Mouse (Mus musculus): ENCODE measurements around the gene Card6.

The Card6 gene

GRCm38 (mm10) chr15:5116270-5117030, 8.1 kb upstream of the Card6 start, which contains the start of gene Rpl37:
Rpl37 (plus strand) TSS chr15:5116645.
- ChIA-PET POLR2A (interaction anchor here (0.6 to 3.2 kb wide), 55 partner anchors 8 to 1122 kb away, joined by 3 to 27 read pairs (median 5); partner anchors contain the start of genes Card6 (in 3 of the 4), AW549877 (in 2 of the 4), Prkaa1 (in 2 of the 4) and Ttc33 (in 2 of the 4)), CTCF (interaction anchor here in 3 of 4 experiments (0.6 to 1.5 kb wide), 7 partner anchors 9 to 26 kb away, joined by 3 to 6 read pairs (median 4); no protein-coding TSS in a partner anchor)

DNA sequence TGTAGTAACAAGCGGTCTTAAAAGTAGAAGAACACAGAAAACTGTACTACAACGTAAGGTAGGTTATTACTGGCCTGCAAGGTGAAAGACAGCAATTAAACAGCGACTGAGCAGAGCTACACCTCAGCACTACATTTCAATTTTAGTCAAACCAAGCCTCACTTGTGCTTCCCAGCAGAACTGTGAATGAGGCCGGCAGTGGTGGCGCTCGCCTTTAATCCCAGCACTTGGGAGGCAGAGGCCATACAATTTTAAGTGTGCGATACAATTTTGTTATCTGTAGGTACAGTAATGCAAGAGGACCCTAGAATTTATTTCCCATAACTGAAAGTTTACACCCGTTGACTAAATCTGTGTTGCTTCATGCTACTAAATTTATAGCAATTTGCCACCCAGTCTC, 6.8 kb upstream of the Card6 start:
- POLR2A ChIA-PET = interaction anchor here in 3 of 4 experiments (0.6 to 3.2 kb wide), 16 partner anchors 9 to 1120 kb away, joined by 3 to 27 read pairs (median 6); partner anchors contain the start of gene Ttc33 (in 2 of the 3)
- CTCF ChIA-PET = interaction anchor here in 2 of 4 experiments (0.6 to 1.4 kb wide), 2 partner anchors 9 to 1127 kb away, joined by 3 to 5 read pairs; no protein-coding TSS in a partner anchor

DNA sequence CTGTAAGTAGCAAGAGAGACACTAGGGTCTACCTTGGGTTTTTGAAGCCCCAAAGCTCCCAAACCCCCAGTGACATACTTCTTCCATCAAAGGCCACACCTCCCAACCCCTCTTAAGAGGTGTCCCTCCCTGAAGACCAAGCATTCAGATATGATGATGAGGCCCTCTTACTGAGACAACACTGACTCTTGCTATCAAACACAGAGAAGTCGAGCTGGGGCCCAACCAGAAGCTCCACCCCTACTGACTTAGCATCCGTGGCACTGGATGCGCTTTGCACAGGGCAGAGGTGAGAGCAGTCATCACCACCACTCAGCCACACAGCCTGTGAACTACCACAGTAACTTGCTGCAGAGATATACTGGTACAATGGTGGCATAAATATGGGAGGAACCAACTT, 4.3 kb upstream of the Card6 start:
- ChIA-PET CTCF (no interaction called here), POLR2A (interaction anchor here in 2 of 4 experiments (0.6 to 1.4 kb wide), 6 partner anchors 9 to 21 kb away, joined by 3 to 5 read pairs (median 4); no protein-coding TSS in a partner anchor)

GRCm38 (mm10) chr15:5108655-5109040, 309 bp upstream of the Card6 start:
- ChIA-PET POLR2A (interaction anchor here in 2 of 4 experiments (1.1 to 2.7 kb wide), 5 partner anchors 8 to 11 kb away, joined by 4 to 22 read pairs (median 17); partner anchors contain the start of gene Rpl37 (in 2 of the 2)), CTCF (no interaction called here)

GRCm38 (mm10) chr15:5106293-5106692, 2.0 kb downstream of the Card6 start:
- ChIA-PET CTCF (interaction anchor here (0.5 to 1.1 kb wide), 29 partner anchors 8 to 1874 kb away, joined by 3 to 9 read pairs (median 3); partner anchors contain the start of gene Rpl37 (in 2 of the 4)), POLR2A (interaction anchor here in 3 of 4 experiments (0.6 to 2.9 kb wide), 14 partner anchors 8 to 965 kb away, joined by 3 to 22 read pairs (median 4); partner anchors contain the start of genes Rpl37 (in 3 of the 3) and Ttc33 (in 1 of the 3))

- CTCF ChIA-PET = interaction anchor here (0.5 to 1.1 kb wide), 11 partner anchors 9 to 1527 kb away, joined by 3 to 6 read pairs (median 3); partner anchors contain the start of gene Rpl37 (in 2 of the 4)
- POLR2A ChIA-PET = interaction anchor here in 3 of 4 experiments (0.8 to 2.9 kb wide), 10 partner anchors 9 to 83 kb away, joined by 3 to 22 read pairs (median 6); partner anchors contain the start of genes Rpl37 (in 3 of the 3) and Ttc33 (in 1 of the 3)
Measured at GRCm38 (mm10) chr15:5105891-5106290, 2.4 kb downstream of the Card6 start.

DNA sequence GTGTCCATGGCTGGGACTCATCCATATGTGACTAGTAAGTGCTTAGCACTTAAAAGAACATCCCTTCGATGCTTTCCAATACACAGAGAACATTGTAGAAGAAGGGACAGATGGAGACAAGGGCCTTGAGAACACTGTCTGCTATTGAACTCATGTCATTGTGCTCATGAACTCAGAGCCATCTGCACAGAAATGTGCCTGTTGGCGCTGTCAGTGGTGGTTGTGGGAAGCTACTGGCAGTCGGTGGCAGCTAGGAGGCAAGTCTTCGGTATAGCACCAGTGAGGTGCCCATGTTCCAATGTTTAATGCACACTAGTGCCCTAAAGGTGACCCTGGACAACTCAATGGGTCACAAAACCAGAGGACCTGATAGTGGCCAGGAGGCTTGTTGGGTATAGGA, 6.0 kb downstream of the Card6 start:
- CTCF ChIA-PET = no interaction called here
- POLR2A ChIA-PET = interaction anchor here in 1 of 4 experiments (1.5 kb wide), 2 partner anchors 14 to 17 kb away, joined by 3 to 4 read pairs; partner anchors contain the start of gene Rpl37

DNA sequence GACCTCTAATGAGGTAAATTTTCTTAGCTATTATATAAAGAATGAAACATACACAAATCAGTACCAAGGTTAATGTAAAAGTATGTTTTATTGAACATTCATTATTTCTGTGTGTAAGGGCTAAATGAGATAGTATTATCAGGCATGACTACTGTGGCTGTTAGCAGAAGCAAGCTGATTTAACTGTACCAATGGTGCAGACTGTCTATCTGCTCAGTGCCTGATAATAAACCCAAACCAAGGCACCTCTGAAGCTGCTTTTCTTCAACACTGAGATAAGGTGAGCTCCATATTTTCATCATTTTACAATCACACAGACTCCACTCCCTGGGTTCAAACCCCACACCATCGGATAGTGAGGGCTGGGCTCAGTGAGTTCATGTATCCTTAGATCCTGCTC, 11.0 kb downstream of the Card6 start:
- CTCF ChIA-PET = interaction anchor here in 3 of 4 experiments (0.5 to 1.5 kb wide), 4 partner anchors 9 to 28 kb away, joined by 3 to 4 read pairs (median 4); no protein-coding TSS in a partner anchor
- POLR2A ChIA-PET = interaction anchor here in 2 of 4 experiments (0.6 to 1.4 kb wide), 8 partner anchors 12 to 964 kb away, joined by 3 to 4 read pairs (median 4); no protein-coding TSS in a partner anchor

DNA sequence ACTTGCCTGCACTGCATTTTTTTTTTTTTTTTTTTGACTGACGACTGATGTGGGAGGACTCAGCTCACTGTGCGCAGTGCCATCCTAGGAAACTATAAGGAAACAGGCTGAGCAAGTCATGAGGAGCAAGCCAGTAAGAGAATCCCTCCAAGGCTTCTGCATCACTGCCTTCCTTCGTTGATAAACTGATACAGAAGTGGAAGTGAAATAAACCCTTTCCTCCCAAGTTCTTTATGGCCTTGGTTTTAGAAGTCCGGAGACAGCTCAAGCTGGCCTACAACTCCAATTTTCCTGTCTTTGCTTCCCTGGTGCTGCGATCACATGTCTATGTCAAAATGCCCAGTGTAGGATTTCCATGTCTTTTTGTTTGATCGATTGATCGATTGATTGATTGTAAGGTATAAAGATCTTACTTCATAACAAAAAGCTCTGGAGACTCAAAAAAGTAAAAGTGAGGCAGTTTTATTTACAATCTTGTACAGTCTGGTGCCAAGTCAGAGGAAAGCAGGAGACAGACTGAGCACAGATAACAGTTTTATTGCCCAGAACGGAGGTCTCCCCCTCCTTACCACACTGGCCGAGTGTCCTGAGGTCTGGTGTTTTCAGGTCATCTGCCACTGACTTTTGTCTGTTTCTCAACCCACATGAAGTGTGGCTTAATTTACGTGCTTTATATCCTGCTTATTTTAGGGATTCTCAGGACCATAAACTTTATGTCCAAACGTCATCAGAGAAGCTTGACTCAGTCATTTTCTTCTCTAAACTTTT, 12.6 kb downstream of the Card6 start:
- ChIA-PET POLR2A (interaction anchor here in 2 of 4 experiments (0.6 to 1.4 kb wide), 2 partner anchors 20 to 370 kb away, joined by 3 to 6 read pairs; partner anchors contain the start of gene Rpl37 (in 1 of the 2)), CTCF (interaction anchor here in 3 of 4 experiments (0.6 to 0.9 kb wide), 3 partner anchors 11 to 141 kb away, joined by 3 to 4 read pairs (median 3); no protein-coding TSS in a partner anchor)

DNA sequence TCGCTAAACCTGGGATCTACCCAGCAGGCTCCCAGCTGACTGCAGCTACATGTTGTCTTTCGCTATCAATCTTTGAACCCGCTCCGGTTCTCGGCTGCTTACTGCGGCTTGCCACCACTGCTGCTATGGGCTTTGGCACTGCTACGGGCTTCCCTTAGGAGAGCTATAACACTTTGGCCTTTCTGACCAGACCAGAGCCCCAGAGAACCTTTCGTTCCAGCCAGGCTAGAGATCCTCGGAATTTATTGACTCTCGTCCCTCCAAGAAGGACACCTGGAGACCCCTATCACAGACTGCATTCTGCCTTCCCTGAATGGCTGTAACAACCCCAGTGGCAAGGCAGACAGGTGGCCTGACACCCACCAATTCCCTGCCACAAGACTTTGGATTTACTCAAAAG, 18.2 kb downstream of the Card6 start:
- ChIA-PET POLR2A (no interaction called here), CTCF (no interaction called here)

DNA sequence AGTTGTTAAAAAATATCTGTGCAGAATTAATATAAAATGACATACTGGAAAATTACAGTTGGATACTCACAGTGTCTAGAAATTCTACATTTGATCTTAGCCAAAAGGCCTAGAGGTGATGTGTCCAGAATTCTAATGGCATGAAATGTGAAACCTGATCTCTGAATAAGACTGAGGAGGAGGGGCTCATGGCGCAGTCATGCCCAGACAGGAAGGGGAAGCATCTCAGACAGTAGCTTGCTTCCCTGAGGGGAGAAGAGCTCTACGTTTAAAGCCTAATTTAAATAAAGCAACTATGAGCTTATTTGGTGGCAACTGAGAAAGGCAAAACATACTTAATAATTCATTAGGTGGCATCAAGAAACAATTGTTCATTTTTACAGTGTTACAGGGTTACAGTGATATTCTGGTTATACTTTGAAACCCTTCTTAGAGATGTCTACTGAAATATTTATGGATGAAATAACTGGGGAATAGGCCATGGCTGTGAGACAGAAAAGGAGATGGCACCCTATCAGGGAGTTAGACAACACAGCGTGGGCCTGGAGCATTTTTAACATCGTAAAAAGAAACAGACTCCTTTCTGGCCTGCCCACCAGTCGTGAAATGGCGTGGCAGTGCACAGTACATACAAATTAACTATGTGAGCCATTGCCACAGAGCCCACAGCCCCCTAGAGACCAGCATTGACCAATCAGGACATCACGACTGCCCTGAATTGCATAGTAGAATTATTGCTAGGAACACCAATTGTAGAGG, 19.3 kb downstream of the Card6 start:
- CTCF ChIA-PET = no interaction called here
- POLR2A ChIA-PET = no interaction called here

DNA sequence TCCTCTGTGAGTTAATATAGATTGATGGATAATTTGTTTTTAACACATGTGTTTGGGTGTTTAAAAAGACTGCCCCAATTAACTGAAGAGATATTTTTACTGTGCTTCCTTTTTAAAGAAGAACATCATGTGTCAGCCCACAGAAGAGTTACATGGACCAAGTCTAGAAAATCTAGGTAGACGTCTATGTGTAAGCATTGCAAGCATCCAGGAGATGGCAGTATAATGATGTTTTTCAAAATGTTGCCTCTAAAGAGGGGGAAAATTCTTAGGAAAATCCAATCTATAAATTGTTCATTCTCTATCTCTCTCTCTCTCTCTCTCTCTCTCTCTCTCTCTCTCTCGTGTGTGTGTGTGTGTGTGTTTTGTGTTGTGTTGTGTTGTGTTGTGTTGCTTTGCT, 22.2 kb downstream of the Card6 start:
- CTCF ChIA-PET = interaction anchor here in 1 of 4 experiments (0.6 kb wide), 1 partner anchor 1123 kb away, joined by 4 read pairs; no protein-coding TSS in a partner anchor
- POLR2A ChIA-PET = no interaction called here

- CTCF ChIA-PET = no interaction called here
- POLR2A ChIA-PET = no interaction called here
Measured at GRCm38 (mm10) chr15:5081235-5081634, 27.1 kb downstream of the Card6 start.

DNA sequence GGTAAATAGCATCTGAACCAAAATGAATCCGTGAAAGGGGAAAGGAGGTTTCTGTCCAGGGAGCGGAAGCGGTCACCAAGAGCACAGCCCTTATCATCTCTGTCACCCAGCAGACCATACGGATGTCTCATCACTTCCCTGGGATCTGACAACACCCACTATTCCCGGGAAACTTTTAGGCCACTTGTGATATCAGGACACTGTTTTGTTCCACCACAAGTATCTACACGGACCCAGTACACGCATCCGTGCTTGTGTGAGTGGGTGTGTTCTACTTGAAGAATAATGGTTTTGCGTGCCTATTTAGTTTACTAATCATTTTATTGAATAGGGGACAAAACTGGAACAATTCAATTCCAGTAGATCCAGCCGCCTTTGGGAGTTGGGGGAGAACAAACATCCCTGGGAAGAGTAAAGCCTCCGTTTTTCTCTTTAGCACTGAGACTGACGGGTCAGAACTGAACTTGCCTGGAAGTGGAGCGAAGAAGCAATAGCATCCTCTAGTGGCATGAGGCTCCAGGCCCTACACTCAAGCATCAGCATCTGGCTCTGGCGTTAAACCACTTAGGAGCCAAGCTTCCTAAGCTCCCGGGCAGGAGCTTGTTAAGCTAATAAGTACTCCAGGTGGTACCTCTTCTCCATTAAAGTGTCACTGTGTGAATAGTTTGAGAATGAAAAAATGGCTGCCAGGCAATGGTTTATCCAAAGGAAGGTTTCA, 39.4 kb downstream of the Card6 start:
- POLR2A ChIA-PET = no interaction called here
- CTCF ChIA-PET = interaction anchor here in 2 of 4 experiments (0.6 to 1.0 kb wide), 3 partner anchors 29 to 174 kb away, joined by 3 to 4 read pairs (median 3); no protein-coding TSS in a partner anchor

DNA sequence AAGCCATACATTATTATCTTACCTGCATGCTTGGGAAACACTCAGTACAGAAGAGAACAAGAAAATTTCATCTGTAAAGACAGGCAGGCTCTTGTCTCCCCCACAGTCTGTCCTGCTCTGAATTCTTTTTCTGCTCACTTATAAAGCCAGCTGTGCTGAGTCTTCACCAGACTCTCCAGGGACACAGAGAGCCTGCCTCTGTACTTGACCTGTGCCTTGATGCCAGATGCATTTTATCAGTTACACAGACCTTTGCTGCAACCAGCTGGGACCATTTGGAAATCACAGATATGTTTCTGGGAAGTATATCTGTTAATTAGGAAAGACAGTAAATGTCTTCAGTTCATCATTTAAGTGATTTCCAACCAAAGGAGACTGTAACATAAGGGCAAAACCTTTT, 44.7 kb downstream of the Card6 start, which contains the start of gene C7:
Gene C7, minus strand, starts transcription at position 106 of the 400 bp plus-strand sequence.
- ChIA-PET CTCF (no interaction called here), POLR2A (no interaction called here)

Data from embryonic stem cell, embryonic (primary cell).